Mouse (Mus musculus): Measurements from ENCODE around the gene Sash1.

Gene Sash1

DNA sequence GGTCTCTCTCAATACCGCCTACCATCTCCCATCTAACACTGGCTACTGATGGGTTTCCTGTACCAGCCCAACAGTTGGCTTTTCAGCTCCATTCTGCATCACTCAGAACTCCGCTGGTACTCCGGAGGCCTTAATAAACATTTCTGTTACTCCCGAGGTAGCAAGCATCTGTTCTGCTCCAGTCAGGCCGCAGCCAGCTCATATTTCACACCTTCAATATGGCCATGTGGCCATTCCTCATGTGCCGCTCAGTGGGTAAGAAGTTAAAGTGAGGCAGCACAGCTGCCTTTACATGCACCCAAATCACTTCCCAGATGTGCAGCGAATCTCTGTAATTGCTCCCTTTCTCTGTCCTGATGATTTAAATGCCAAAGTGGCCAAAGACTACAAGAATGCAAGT, 32.5 kb downstream of the Sash1 start:
- in situ Hi-C loops (cut with MboI, MseI): no loop called here

DNA sequence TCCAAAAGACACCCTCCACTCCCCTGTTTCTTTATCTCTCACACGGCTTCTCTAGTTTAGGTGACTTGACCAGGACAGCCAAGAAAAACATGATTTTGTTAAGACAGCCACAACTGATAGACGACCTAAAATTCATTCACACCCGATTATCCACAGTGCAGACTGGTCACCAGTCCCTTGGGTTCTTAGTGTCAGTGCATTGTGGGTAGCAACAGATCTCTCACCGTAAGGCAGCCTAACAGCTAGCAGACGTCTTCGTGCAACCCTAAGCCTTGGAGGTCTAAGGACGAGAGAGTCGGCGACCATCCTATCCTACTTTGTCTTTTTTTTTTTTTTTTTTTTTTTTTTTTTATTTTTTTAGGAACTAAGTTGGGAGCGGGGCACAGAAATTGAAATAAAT, 34.2 kb downstream of the Sash1 start:
- in situ Hi-C loops (cut with MboI, MseI): no loop called here

DNA sequence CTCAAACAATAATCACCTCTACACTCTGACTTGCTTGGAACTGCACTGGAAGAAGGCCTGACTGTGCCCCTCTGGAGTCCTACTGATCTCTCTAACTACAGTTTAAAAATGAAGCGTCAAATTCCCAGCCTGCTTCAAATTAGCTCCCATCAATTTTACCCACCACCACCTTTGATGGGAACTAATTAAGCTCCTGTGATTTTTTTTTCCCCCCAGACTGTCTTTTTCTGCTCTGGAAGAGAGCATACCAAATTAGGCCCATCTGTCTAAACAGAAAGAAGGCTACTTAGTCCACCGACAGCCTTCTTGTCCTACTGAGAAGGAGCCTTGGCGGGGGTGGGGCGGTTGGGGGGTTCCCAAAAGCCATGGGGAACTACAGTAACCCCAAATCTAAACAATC, 37.9 kb downstream of the Sash1 start:
- in situ Hi-C loops (cut with MboI, MseI): no loop called here

DNA sequence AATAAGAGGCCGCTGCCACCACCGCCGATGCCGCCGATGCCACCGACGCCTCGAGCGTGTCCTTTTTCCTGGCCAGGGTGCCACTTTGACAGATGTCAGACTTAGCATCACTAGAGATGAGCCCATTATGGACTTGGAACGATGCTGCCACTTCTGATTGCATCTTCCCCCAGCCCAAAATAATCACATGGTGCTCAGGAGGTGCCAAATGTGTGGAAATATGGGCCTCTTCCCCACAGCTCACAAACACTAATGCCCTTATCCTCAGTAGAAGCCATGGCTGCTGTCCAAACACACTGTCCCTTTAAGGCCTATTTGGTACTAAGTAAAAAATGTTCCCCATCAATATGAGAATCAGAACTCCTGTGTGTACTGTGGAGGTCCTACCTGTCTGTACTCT, 39.6 kb downstream of the Sash1 start:
- in situ Hi-C loops (cut with MboI, MseI): no loop called here

DNA sequence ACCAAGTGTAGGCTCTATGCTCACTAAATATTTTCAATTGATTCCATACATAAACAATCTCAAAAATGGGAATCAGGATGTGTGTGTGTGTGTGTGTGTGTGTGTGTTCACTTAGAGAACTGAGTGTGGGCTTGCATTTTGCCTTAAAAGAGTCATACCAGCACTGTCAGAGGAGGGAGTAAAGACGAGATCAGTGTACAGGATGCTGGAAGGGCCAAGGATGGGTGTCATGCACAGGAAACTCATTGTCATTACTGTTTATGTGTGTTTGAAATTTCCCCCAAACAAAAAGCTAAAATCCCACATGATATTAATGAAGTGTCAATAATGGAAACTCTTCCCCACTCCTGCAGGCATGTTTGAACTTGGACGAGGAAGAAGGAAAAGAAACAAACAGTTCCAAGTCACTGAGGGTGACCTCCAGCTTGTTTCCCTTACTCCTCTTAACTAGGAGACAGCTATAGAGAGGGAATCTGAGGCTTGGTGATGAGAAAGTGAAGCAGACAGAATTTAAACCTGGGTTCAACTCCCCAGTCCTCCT, 40.6 kb downstream of the Sash1 start:
- in situ Hi-C loops (cut with MboI, MseI): no loop called here

DNA sequence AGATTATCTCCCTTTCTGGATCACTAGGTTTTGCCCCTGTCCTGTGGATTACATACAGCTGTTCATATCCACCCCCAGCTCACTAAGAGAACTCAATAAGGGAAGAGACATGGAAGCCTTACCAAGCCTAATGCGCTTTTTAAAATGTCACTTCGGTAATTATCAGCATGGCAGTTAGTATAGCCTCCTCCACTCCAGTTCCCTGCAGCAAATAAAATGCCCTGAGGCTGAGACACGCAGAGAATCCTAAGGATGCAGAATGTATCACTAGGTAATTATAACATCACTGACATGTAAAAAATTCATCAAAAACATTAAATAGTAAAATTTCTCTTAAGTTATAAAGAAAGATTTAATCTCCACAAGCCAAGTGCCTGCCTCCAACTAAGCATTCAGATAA, 45.9 kb downstream of the Sash1 start:
- in situ Hi-C loops (cut with MboI, MseI): no loop called here

DNA sequence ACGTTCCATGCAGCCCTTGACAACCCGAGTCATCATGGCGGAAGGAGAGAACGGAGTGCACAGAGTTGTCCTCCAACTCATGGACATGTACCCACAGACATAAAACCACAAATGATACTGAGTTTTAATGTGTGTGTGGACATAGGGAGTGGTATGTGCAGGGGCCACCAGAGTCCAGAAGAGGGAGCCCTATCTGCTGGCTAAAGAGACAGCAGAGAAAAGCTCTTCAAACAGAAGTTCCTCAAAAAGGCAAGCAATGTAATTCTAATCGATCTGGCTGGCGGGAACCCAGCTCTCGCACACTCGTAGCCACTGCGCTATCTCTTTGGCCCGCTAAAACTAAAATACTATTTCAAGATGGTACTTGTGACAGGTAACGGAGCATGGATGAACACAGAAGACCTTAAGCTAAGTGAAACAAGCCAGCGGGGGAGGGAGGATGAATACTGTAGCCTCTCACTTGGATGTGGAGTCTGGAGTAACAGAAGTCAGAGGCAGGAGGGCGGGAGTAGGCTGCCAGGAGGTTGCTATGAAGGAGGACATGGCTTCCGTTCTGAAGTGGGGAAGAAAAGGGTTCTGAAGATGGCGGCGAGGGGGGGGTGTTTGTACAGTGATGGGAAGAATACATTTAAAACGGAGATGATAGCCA, 51.9 kb downstream of the Sash1 start:
- in situ Hi-C loops (cut with MboI, MseI): no loop called here

DNA sequence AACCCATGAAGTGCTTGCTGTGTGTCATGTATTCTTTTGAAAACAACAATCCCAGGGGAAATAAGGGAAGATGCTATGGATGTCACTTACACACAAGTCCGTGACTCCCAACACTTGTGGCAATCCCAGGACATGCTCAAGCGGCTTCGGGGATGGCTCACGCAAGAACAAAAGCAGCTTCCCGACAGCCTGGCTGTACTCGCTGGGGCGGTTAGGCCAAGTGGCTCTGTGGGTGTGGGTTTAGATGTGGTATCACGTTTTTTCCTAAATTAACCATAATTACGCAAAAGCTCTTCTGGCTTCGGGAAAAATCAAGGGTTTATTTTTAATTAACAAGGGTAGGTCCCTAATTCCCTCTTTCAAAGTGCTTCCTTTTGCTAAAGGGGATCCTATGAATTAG, 59.6 kb downstream of the Sash1 start:
- in situ Hi-C loops (cut with MboI, MseI): no loop called here

DNA sequence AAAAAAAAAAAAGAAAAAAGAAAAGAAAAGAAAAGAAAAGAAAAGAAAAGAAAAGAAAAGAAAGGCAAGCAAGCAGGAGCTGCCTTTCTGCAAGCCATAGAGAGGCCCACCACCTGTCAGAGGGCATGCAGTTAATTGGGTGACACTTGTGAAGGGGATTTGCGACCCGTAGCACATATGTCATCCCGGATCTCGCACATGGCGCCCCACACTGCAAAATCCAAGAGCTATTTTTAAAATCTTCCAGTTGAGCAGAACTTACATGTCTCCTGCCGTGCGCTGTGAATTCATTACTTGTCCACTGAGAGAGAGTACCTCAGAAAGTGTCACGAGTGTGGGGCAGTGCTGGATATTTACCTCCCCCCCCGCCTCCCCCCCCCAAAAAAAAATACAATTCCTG, 60.0 kb downstream of the Sash1 start:
- in situ Hi-C loops (cut with MboI, MseI): no loop called here

DNA sequence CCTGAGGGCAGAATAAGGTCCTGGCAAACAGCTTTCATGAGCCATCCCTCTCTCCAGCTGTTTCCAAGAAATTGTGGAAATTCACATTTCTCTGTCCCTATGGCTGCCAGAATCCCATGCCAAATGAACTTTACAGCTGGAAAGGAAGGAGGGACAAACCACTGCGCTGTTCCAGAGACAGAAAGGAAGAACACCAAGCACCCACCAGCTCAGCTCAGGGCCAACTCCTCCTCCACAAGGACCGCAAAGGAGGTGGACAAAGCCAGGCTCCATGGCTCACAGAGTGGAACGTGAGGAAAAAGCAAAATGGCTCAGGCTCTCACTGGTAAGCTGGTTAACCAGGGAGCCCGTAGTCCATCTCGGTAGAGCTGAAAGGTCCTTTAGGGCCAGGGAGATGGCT, 67.8 kb downstream of the Sash1 start:
- in situ Hi-C loops (cut with MboI, MseI): no loop called here

DNA sequence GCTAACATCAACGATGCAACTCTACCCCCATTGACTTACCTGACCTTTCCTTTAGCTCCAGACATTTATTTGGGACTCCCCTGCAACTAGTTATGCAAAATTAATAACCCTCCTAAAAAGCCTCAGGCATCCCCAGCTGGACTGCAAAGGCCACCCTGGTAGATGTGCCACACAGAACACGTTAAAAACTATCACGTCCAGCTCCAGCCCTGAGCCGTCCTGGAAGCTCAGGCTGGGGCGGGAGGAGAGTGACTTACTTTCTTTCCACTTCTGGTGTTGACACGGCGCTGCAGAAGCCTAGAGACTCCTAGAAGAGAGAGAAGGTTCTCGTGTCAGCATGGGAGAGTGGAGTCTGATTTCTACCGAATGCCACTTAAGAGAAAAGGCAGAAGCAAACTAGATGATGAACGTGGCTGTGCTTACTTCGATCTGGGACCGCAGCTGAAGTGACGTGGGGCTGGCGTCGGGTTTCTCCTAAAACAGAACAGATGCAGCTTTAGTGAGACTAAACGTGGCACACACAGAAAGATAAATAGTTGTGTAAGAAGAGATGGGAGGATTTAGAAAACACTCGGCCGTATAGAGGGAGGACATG, 71.8 kb downstream of the Sash1 start:
- in situ Hi-C loops (cut with MboI, MseI): no loop called here

DNA sequence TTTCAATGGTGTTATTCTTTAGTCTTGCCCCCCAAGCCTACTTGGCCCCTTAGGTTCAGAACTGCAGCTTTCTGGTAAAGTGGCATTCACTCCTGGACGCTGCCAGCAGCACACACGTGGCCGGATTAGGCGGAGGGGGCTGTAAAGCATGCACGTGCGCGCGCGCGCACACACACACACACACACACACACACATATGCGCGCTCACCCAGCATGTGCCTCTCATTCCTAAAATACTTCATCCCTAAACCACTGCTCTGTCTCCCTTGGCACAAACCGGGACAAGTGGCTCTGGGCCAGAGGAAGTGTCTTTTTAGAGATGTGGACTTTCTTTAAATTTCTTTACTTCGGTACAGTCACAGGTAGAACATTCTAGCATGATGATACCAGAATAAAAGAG, 72.6 kb downstream of the Sash1 start:
- in situ Hi-C loops (cut with MboI, MseI): no loop called here

DNA sequence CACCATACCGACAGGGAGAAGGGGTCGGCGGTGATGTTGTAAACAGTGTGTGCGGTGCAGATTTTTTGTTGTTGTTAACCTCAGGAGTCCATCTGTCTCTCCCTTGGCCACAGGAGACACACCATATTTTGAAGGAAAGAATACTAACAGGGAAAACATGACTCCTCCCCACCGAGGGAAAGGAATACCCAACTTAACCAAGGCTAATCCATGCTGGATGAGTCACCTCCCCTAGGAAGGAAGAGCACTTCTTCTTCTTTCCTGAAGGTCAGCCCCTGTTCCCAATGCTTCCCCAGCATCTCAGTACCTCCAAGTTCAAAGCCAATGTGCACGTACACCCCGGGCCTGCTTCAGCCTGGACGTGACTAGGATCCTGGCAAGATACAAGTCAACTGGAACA, 73.1 kb downstream of the Sash1 start:
- in situ Hi-C loops (cut with MboI, MseI): no loop called here

DNA sequence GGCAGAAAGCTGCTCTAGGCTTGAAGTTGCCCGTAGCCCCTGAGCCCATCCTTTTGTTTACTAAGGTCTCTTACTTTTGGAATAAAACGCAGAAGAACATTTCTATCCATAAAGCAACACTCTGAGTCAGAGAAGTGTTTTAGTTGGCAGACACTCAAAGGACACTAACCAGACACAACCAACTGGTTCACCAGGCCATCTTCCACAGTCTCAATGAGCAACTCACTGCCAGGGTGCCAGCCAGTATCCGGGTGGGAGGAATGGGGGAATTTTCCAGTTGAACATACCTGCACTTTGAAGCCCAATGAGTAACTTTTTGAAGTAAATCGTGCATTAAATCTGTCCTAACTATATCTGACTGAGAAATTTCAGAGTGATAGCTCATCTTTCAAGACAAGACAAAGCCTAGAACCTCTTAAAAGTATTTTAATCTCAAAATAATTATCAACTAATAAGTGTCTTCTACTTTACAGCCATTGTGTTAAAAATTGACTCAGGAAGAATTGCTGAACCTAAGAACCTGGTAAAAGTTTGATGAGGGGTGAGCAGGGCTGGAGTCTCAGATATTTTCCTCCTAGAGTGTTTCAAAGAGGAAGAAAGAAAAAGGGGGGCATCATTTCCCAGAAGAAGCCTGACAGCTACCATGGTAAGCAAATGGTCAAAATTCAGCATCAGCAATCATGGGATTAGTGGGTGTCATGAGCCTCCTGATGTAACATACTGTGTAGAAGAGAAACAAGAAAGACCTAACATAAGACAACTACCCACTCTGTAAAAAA, 74.4 kb downstream of the Sash1 start:
- in situ Hi-C loops (cut with MboI, MseI): no loop called here

DNA sequence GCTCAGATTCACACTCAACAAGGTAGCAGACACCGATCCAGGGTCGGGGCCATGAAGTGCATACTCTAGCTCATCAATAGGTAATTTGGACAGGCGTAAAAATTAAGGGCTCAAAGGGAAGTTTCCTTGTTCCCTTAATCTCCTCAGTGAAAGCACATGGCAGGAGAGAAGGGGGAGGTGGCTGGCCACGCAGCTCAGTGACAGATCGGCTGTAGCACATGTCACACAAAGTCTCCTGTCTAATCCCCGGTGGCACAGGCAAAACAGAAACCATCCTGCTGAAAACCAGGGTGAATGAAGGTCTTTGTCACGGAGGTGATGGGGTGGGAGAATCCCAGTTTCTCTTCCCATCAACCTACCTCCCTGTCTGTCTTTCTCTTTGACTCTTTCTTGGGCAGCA, 75.4 kb downstream of the Sash1 start:
- in situ Hi-C loops (cut with MboI, MseI): no loop called here

DNA sequence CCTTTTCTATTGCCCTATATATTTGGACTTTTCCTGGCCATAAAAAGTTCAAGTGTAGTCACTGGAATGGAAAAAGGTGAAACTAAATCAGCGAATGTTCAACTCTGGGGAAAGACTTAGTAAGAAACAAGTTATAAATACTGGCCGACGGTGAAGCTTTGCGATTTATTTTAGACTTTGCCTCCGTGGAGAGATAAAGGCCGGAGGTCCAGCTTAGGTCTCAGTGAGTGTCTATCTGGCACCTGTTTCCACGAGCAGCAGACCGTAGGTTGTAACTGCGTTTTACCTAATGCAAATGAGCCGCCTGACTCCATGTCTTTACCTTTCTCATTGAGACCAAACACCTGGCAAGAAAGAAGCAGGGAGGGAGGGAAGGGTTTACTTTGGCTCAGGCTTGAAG, 77.5 kb downstream of the Sash1 start:
- in situ Hi-C loops (cut with MboI, MseI): loop anchor here (10.0 kb wide), 1 partner anchor 1314 kb away; no protein-coding TSS in a partner anchor

DNA sequence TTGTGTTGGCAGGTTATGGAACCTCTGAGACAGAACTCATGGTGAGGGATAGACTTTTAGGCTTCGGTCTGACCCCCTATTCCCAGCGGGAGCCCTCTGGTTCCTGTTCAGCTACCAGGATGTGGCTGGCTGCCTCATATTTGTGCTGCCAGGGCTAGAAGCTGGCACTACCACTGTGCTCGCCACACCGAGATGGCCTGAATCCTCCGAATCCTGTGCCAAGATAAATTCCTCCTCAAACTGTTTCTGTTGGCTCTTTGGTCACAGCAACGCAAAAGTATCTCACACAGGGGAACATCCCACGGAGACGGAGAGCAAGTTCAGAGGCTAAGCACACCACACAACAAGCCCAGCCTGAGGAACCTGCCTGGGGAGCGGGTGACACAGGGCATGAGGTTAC, 78.3 kb downstream of the Sash1 start:
- in situ Hi-C loops (cut with MboI, MseI): loop anchor here (10.0 kb wide), 1 partner anchor 1313 kb away; no protein-coding TSS in a partner anchor

DNA sequence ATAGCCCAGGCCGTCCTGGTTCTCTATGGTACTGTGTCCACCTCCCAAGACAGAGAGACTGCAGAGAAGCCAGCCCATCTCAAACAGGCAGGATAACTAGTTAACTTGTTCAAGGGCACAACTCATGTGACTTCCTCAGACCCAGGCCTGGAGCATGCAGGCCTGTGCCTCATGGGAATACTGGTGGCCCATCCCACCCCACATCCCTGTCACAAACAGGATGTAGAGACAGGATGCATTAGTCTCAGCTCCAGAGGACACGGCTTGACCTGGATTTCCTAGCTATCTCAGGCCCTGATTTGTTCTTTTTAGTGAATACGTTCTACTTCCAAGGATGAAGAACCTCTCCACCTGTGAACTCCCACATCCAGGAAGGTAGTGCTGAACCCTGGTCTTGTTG, 80.5 kb downstream of the Sash1 start:
- in situ Hi-C loops (cut with MboI, MseI): loop anchor here (10.0 kb wide), 1 partner anchor 1311 kb away; no protein-coding TSS in a partner anchor

DNA sequence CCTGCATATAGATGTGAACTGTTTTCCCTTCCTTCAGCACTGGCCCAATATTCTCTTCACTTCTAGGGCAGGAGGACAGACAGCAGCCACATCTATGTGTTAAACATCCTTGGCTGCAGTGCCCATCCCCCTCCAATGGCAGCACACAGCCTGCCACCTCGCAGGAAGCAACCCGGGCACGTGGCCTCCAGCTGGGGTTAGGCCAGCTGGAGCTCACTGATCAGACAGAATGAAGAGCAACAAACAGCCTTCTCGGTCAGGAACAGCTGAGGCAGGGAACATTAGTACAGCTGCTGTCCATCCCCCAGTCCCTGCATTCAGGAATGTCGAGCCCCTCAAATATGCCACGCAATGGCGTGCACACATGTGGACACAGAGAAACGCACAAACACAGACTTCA, 81.6 kb downstream of the Sash1 start:
- in situ Hi-C loops (cut with MboI, MseI): loop anchor here (10.0 kb wide), 1 partner anchor 1309 kb away; no protein-coding TSS in a partner anchor

DNA sequence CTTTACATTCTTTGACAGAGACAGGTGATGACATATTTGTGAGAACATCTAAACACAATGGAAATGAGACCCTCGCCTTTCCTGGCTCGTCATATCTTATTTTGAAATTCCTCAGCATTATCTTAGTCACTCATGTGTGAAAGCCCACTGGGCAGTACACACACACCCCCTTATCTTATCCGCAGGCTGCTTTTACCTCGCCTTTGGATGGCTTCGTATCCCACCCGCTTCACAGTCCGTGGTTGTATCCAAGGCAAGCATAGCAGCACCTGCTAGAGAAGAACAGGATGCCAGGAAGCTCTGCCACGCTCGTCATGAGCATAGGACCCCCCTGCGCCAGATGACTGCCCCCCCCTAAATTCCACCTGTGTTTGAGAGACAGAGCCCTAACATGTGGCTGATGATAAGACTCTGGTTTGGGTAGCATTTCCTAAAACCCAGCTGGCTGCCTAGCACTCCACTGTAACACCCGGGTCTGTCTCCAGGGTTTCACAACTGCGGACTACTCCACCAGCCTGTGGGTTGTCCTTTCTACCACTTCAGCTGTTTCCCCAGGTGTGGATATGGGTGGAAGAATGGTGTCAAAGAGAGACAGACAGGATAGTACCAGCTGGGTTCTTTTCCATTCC, 84.0 kb downstream of the Sash1 start:
- in situ Hi-C loops (cut with MboI, MseI): loop anchor here (10.0 kb wide), 1 partner anchor 1307 kb away; no protein-coding TSS in a partner anchor

DNA sequence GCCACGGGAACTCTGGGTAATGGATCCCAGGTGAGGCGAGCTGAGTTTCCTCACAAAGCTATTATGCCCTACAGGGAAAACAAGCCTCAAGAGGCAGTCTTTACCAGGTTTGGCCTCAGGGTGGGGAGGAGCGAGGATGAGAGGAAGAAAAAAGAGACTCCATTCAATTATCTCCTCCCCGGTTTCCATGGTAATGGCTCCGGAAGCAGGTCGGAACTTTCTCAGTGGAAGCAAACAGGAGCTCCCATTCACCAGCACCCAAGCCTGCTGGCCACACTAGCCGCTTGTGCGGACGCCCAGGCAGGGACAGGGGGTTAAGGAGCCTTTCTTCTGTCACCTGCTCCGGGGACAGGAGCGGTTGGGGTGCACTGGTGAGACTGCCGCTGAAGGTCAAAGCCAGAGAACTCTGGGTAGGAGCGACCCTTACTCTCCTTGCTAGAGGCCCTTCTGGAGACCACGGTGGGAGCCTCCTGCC, 84.7 kb downstream of the Sash1 start:
- in situ Hi-C loops (cut with MboI, MseI): loop anchor here (10.0 kb wide), 1 partner anchor 1306 kb away; no protein-coding TSS in a partner anchor

DNA sequence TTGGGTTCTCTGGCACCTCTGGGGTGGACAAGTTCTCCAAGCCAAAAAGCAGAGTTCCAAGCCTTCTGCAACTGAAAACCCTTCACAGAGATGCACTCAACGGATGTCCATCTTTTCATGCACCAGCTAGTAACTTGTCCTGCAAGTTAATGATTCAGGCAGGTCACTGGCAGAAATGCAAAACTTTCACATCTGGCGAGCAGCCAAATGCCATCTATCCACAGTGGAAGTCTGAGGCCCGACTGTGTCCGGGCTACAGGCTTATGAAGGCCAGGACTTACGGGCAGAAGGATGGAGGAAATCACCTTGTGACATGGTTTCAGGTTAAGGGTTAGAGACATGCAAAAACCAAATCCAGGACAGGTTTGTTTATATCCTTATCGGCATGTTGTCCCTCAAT, 88.0 kb downstream of the Sash1 start:
- in situ Hi-C loops (cut with MboI, MseI): loop anchor here (25.0 kb wide), 1 partner anchor 1186 kb away; no protein-coding TSS in a partner anchor

Data from T-helper 1 cell (primary cell).